27 mouse cellular contexts compared by ENCODE assay signal in the genomic region with DNA sequence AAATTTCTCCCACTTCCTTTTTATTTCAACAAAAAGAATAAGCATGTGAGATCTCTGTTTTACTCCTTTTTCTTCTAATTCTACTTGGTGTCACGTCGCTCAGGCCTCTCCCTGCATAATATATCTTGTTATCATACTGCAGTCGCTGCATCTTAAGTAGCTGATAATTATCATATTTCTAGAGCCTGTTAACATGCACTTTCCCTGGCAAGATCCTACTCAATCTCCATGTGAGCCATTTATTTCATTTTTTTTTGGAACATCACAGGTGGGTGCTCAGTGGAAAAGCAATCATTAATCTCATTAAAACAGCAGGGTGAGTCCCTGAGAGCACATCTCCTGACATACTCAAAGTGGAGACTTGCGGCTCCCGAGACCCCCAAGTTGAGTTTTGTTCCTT.
"Had no signal": no experiment of that assay in that cellular context is flagged by ENCODE, and none has a peak within 500 bp of the region (broad histone marks: within the 10 kb centered on the region; RNA-seq: fewer than 3 reads in every experiment).

No protein-coding gene starts in this region.

- H3K4me3 ChIP-seq: heart, adult 2 months; heart, embryonic 13.5 days; heart, embryonic 15.5 days; hindbrain, embryonic 13.5 days; hindbrain, embryonic 15.5 days; kidney, embryonic 15.5 days; limb, embryonic 10.5 days; limb, embryonic 12.5 days; liver, embryonic 12.5 days had no signal

- ATAC-seq: hindbrain, postnatal 0 days; intestine, embryonic 16.5 days; liver, embryonic 12.5 days had no signal

- H3K36me3 ChIP-seq: heart, embryonic 13.5 days; heart, embryonic 15.5 days; hindbrain, embryonic 13.5 days; hindbrain, embryonic 15.5 days; kidney, embryonic 15.5 days; limb, embryonic 10.5 days; limb, embryonic 12.5 days; liver, embryonic 12.5 days had no signal

- H3K9ac ChIP-seq: heart, embryonic 13.5 days; heart, embryonic 15.5 days; hindbrain, embryonic 13.5 days; hindbrain, embryonic 15.5 days; kidney, embryonic 15.5 days; limb, embryonic 12.5 days; liver, embryonic 12.5 days; liver, embryonic 14.5 days had no signal

- DNase-seq: gastrocnemius, postnatal 14 days; gastrocnemius, postnatal 36 days; heart, adult 11 months; heart, adult 2 months; heart, postnatal 14 days; heart, postnatal 36 days; kidney, adult 11 months; kidney, adult 2 months; kidney, adult 9 months; kidney, postnatal 14 days; kidney, postnatal 36 days; layer of hippocampus, adult 9-11 months; layer of hippocampus, postnatal 36 days; liver had no signal

- H3K9me3 ChIP-seq: heart, embryonic 13.5 days; heart, embryonic 15.5 days; hindbrain, embryonic 13.5 days; hindbrain, embryonic 15.5 days; kidney, embryonic 15.5 days; limb, embryonic 10.5 days; liver, embryonic 12.5 days had no signal

- H3K4me2 ChIP-seq: heart, embryonic 11.5 days; heart, embryonic 13.5 days; heart, embryonic 15.5 days; hindbrain, embryonic 13.5 days; hindbrain, embryonic 15.5 days; kidney, embryonic 15.5 days; limb, embryonic 12.5 days; liver, embryonic 12.5 days had no signal

- H3K27ac ChIP-seq: heart, adult 2 months; heart, embryonic 13.5 days; heart, embryonic 15.5 days; hindbrain, embryonic 13.5 days; hindbrain, embryonic 15.5 days; hindbrain, postnatal 0 days; kidney, embryonic 15.5 days; kidney, postnatal 0 days; limb, embryonic 10.5 days; limb, embryonic 12.5 days; liver, embryonic 12.5 days; liver, embryonic 14.5 days had no signal

- H3K27me3 ChIP-seq: heart, embryonic 13.5 days; heart, embryonic 15.5 days; hindbrain, embryonic 13.5 days; hindbrain, embryonic 15.5 days; kidney, embryonic 15.5 days; liver, embryonic 12.5 days had no signal

- H3K4me1 ChIP-seq: hindbrain, embryonic 15.5 days; liver, embryonic 12.5 days had no signal
